Mouse (Mus musculus) lung, postnatal 14 days (tissue): ENCODE measurements around the gene Rnf43.

Experiments used
- DNase-seq: peaks from one replicate; pipeline ENCODE4 v3.0.0; 2021

Gene Rnf43

DNA sequence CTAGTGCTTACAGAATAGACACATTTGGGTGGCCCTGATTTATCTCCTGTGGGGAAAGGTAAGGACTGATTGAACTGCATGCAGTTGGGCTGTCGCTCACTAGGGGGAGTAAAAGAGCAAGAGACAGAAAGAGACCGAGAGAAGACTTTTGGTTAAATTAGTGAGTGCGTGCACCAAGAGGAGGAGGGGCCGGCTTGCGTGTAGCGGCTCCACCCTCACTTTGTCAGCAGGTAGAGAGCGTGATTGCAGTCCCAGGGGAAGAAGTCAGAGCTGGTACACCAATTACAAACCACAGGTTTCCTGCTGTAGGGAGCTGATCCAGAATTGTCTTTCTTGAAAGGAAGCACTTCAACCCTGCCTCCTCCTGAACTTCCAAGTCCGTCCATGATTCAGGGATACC lies at the start of gene Rnf43:
Gene Rnf43, plus strand, starts transcription at position 316 of the 400 bp plus-strand sequence.
- DNase-seq: peak; percentile 89

DNA sequence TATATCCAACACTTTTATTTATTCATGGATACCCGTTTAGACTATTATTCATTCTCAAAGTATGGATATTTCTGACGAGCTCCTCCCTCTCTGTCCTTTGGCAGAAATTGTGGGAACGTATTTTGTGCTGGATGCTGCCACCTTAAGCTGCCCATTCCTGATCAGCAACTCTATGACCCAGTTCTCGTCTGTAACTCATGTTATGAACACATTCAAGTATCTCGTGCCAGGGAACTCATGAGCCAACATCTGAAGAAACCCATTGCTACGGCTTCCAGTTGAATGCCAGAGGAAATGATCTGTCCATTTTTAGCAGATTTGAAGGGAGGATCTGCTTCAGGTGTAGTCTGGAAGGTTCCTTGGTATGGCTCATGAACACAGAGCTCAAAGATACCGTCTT lies 48.5 kb upstream of the Rnf43 start:
- no peak for DNase-seq

DNA sequence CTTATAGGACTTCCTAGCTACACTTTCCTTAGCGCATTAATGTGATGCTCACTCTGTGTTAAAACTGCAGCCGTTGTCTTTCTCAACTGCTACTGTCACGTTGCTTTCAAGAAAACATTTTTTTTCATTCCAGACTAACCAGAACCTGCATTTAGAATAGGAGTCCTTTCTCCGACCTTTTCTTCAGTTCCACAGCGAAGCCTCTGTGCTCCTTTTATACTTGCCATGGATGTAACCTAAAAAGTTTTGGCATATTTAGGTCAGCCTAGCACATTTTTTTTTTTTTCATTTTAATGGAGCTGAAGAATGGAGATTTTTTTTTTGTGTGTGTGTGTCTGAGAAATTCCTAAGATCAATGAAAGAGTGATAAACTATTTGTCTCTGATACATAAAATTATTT lies 47.0 kb upstream of the Rnf43 start:
- DNase-seq: no peak

DNA sequence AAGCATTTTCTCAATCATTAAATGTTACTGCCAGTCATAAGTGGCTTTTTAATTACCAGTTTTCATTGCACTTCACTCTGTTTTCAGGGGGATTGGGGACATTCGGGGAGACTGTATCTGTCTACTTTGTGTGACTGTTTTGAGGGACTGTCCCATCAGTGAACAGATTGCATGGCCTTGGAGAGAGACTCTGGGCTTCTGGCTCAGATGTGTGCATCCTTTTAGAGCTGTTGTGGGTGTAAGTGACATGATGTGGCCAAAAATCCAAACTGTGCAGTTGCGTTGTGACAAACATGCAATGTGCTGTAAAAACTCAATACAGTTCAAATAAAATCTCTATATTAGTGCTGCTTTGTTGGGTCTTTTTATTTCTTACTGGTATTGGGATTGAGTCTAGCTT lies 46.6 kb upstream of the Rnf43 start:
- no peak for DNase-seq

DNA sequence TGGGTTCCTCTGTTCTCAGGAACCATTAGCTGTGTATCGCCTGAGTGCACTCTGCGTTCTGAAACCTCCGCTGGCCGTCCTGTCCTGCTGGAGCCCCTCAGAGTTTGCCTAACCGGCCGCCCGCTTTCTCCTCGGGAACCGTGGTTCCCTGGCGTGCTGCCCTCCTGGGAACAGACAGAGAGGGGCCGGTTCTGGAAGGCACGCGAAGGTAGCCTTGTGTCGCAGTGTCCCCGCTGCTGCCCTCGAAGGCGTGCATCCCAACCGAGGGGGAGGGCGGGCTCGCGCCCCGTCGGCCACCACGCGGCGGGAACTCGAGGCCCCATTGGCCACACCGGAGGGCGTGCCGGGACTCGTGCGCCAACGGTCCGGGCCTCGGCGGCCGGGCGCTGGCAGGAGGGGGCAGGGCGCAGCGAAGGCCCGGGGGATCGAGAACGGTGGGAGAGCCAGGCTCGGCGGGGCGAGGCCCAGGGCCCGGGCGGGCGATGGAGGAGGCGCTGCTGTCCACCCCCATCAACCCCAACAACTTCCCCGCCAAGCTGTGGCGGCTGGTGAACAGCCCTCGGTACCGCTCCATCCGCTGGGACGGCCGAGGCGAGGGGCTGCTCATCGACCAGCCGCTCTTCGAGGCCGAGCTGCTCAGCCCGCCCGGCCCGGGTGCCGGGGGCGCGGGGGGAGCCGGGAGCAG lies 45.6 kb upstream of the Rnf43 start, which contains the start of gene Hsf5:
Gene Hsf5, plus strand, starts transcription at position 375 of the 685 bp plus-strand sequence.
- no peak for DNase-seq

DNA sequence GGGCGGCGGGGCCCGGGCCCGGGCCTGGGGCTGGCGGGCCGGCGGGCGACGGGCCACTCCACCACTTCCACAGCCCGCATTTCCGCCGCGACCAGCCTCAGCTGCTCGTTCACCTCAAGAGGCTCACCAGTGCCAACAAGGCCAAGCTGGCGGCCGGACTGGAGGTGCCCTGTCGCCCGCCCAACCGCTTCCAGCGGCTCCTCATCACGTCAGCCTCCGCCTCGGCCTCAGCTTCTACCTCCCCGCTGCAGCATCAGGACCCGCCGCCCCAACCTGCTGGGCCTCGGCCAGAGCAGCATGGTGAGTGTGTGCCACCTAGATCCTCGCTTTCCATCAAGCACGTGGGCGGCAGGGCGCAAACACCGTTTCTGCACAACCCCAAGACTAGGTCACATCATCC lies 44.9 kb upstream of the Rnf43 start:
- DNase-seq: no peak

DNA sequence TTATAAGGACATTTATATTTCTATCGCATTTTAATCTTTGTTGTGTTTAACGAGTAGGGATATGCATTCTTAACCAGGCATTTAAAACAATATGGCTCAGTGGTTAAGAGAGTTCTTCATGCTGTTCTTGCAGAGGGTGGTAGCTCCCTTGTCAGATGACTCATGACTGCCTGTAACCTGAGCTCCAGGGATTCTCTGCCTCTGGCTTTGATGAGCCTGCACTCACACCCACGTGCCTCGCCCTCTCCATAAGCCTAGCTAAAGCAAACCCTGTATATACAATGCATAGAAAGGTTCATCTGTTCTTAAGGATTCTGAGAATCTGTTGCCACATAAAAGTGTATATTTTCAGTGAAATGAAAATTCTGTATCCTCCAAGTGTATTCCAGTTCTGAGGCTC lies 39.4 kb upstream of the Rnf43 start:
- no peak for DNase-seq

DNA sequence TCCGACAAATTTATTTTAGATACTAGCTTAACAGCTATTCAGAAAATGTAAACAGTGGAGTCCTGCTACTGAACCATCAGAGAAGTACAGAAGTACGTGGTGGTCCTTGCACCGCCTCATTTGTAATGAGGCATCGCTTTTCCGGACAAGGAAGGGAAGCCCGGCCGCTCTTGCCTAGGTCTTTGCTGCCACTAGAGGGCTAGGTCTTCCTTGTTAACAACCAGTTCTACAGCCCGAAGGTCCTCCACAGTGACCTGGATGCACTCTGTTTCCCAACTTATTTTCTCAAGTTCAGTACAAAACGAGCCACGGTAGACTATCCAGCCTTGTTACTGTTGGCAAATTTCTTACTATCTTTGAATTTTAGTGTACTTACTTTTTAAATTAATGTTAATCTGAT lies 32.7 kb upstream of the Rnf43 start:
- peak; percentile 58 for DNase-seq

DNA sequence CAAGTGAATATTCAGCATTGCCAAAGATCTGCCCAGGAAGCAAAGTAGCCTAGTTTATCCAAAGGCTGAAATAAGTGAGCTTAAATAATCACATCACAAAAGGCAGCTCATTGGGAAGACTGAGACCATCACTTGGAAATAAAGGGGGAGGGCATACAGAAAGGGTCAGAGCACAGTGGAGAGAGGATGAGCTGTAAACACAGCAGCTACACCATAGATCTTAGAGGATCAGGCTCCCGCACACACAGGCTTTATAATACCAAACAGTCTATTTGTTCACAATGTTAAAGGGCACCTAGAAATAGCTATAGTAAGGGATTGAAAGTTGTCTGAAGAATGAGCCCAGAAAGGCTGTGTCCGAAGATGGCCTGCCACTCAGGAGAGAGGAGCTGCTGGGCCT lies 23.7 kb upstream of the Rnf43 start:
- DNase-seq: no peak

DNA sequence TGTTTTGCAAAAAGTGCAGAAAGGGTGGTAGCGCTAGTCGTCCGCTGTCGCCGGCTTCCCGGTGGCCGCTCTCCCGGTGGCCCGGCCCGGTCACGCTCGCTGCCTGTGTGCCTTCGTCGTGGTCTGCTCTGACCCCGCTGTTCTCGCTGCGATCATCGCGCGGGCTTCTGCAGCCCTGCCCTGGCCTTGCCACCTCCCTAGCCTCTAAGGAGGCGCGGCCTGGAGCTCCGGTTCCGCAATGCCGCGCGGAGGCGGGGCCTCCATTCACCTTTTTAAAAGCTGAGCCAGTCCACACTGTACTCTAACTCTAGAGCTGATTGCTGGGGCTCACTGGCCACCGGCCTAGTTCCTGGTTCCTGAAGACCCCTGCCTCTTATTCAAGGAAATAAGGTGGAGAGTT lies 23.3 kb upstream of the Rnf43 start:
- peak; percentile 65 for DNase-seq

DNA sequence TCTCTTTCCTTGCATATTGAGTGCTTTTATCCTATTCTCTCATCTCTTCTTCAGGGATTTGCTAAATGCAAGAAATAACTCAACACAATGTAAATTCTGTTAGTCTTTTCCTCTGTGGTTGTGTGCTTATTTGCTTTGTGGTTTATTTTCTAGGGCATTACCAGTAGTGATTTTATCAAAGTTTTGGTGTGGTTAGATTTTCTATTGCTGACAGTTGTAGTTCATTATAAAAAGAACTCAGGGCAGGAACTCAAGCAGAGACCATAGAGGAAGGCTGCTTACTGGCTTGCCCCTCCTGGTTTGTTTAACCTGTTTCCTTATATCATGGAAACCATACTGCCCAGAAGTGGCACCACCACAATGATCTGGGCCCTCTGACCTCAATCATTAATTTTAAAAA lies 19.7 kb upstream of the Rnf43 start:
- no peak for DNase-seq

DNA sequence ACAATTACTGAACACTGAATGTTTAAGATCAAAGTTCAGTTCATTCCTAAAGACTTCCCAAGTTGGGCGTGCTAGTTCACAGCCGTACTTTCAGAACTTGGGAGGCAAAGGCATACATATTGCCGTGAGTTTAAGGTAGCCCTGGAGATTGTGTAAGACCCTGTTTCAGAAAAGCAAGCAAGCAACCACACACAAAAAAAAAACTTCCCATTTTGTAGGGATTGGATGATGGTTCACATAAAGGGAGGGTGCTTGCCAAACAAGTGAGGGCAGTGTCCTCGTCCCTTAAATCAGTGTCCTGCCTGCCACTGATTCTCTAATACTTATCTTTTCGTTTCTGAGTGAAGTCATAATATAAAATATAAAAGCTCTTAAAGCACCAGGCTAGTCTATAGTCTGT lies 7.8 kb upstream of the Rnf43 start:
- DNase-seq: no peak

DNA sequence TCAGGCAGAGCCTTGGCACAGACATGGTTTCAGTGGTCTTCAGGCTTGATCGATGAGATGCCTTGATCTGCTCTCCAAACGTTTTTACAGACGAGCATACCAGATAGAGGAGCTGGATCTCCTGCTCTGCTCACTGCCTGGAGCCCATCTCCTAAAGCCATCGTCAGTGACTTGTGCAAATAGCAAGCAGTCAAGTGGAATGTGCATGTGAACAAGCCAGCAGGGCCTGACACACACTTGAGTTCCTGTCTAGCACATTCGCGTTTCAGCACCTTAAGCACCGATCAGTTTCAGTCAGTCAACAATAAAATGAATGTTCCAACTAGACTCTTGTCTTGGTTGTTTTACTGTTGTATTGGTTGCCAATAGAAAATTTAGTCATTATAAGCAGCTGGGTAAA lies 3.3 kb upstream of the Rnf43 start:
- DNase-seq: no peak

DNA sequence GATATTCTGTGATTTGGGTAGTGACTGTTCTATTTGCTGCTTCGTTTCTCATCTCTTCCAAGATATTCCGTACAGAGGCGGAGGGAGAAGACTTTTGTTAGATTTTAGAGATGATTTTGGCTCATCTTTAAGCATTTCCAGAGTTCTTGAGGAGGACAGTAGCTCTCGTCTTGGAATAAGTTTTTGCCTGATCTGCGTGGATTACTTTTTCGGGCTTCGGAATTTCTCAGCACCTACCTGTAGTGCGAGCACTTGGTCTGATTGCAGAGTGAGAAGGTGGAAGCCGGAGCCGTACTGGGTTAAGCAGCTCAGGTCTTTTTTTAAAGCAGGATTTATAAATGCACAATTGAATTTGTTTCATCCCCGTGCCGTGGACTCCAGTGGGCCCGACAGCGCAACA lies 300 bp downstream of the Rnf43 start:
- DNase-seq: peak; percentile 9

DNA sequence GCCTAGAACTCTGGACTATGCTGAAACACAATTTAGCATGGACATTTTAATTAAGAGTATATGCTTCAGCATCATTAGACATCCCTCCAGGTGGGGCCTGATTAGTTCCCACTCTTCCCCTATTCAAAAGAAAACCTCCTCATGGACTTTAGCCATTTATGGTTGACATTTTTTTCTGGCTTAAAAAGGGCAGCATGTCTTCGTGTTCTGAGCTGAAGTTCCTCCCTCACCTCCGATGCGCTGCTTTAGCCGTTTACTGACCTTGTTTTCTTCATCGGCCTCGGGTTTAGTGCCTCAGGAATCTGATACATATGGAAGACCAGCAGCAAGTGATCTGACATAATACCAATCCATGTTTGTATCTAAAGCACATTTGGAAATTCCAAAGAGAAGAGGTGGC lies 1.4 kb downstream of the Rnf43 start:
- DNase-seq: no peak

DNA sequence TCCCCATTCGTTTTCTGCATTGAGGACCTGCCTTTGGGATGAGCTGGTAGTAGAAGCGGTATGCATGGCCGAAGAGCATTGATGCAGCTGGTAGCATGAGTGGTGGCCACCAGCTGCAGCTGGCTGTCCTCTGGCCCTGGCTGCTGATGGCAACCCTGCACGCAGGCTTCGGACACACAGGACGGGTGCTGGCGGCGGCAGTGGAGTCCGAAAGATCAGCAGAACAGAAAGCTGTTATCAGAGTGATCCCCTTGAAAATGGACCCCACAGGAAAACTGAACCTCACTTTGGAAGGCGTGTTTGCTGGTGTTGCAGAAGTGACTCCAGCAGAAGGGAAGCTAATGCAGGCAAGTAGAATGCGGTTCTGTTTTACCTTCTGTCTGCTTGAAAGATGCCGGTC lies 2.0 kb downstream of the Rnf43 start:
- no peak for DNase-seq

DNA sequence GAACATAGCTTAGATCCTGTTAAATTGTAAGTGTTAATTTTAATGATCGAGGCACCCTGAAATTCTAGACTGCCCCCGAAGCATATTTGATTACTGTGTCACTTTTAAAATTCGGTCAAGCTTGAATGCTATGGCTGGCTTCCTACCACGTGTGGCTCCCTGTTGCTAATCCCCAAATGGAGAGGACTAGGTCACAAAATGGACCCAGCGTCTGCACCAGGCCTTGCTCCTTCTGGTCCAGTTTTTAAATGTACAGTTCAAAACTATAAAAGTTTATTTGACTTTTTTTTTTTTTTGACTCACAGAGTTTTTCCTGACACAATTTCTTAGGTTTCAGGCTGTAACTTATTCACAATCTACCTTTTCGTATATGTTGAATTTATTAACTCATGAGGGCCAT lies 2.7 kb downstream of the Rnf43 start:
- DNase-seq: no peak

DNA sequence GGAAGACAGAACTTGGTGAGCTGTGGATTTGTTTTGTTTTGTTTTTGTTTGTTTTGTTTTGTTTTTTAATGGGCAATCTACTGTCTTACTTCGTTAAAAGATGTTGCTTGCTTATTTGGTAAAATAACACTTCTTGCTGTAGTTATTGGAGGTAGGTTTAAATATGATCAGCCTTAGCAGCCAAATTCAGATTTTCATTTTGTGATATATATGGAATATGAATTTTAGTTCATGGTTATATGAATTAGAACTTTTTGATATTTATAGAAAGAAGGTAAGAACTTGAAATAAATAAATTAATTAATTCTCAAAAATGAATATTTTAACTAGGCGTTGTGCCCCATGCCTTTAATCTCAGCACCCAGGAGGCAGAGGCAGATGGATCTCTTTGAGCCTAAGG lies 3.1 kb downstream of the Rnf43 start:
- no peak for DNase-seq

DNA sequence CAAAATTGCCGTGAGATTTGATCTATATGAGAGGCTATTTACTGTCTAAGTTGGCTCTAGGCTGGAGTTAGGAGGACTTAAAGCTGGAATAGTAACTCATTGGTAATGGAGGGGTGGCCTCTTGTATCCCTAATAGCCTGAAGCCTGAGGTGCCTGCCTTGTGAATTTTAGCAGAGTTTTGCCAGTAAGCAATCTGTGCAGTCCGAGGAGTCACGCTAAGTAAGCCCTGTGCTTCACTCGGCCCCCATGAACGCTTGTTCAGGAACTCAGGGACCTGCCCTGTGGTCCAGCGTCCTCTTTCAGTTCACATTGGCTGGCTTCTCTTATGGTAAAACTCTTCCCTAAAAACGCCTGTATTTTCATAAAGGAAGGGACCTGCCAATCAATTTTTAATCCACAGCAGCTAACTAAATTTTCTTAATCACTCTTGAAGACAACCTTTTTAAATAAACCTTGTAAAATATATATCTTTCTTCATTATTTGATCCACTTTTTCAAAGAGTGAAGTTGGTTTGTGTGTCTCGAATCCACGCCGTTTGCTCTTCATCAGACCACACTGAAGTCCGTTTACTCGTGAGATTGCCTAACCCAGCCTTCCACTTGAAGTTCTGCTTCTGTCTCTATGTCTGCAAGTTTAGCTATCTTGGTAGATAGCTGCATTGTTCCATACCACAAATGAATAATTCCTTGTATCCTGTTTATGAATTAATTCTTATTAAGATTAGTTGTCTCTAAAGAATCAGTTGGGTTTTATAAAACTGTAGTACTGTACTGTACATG lies 3.9 kb downstream of the Rnf43 start:
- DNase-seq: no peak

DNA sequence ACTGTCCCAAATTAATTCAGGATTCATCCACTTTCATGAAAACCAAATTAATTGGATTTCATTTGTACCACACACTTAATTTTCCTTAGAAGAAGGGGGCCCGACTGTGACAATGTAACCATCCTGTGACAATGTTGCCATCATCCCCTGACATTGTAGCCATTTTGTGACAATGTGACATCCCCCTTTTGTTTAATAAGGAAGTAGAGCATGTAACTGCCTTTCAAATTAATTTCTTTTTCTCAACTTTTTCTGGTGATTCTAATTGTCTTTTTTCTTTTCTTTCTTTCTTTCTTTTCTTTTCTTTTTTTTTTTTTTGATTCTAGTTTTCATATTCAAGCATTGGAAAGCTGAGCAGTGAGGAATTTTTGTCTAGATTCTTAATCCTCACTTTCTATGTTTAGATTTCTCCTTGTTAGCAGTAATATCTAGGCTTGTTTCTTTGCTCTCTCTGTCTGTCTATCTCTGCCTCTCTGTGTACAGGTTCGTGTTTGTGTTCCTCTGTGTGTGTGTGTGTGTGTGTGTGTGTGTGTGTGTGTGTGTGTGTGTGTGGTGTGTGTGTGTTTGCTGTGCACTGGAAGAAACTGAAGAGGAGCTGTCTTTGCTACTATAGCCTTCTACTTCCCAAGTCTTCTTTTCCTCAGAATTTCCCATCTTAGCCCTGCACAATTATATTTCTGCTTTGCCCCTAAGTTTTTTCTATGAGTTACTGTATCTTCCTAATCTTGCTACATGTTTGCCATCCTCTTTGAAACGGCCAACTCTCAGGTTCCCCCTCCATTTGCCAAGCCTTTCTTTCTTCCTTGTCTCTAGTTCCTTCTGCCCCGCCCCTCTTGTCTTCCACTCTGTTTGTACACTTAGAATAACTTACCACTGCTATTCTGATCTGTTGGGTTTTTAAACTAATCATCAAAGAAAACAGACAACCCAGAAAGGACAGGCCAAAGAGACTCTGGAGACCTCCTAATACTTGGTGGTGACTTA lies 4.9 kb downstream of the Rnf43 start:
- no peak for DNase-seq

DNA sequence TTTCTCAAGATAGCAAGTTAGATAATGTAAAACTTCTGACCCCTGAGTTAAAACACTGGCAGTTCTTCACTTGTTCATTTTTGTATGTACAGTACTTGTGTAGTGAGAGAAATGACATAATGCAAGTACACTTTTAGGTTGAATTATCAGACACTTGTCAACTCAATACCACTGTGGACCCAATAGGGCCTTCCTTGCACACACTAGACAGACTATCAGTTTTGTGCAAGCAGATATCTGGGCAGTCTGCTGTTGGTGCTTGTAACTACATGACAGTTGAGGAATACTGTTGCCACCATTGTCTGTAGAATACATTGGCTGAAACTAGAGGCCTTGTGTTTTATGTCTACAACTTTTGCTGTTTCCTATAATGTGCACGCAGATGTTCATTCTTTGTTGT lies 10.8 kb downstream of the Rnf43 start:
- DNase-seq: no peak

DNA sequence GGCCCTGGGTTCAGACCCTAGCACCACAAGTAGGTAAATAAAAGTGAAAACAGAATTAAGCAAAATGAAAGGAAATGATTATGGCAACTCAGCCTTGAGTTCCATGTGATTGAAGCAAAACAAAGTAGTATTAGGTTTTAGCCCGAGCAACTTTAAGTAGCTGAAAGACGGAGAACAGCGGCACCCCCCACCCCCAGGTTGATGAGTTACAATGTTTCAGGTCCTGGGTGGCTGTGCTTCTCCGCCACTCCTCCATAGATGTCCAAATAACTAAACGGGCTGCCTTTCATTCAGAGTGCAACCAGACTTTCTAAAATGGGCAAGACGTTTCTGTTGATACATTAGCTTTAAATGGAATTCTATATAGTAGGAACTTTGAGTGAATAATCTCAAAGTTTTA lies 13.1 kb downstream of the Rnf43 start:
- DNase-seq: no peak

DNA sequence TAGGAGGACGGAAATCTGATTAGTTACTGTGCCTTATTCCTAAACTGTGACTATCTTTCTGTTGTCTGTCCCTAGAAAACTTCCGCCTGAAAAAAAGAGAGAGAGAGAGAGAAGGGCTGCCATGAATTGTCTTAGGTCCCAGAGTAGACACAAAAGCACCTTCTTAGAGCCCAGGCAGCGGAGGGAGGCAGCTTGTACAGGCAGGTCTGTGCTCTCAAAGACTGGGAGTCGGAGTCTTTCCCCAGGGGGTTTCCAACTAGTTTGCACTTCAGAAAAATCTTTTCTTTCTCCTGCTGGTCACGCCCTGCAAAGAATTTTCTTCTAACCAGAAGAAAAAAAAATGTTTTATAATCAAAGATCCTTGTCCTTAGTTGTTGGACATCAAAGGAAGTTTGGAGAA lies 15.2 kb downstream of the Rnf43 start:
- no peak for DNase-seq

DNA sequence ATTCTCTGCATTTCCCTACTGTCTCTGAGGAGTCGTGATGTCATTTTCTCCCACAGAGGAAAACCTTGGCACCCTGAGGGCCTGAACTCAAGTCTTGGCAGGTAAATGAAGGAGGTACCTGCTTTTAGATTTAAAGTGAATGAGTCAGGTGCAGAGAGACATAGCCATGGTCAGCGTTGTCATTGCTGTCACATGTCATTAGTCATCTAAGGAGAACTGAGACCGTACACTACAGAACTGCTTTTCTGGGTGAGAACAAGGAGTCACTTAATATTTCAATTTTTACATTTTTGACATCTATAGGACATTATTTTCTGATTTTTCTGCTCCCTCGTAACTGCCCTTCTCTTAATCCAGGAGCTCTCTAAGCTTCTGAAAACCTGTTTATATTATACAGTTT lies 16.0 kb downstream of the Rnf43 start:
- DNase-seq: no peak
